Mouse (Mus musculus) T-cell, adult 2 months (primary cell): ENCODE results near the gene Etfrf1.
A peak's percentile ranks its signal among the peaks of the same experiment; 100 is the strongest.

ENCODE experiments used
- DNase-seq: peaks from one replicate; pipeline ENCODE4 v3.0.0; 2022; ENCODE audit warnings: low spot score

Gene Etfrf1

GRCm38 (mm10) chr6:145226296-145226695, 15.4 kb downstream of the Etfrf1 start:
- no peak for DNase-seq

GRCm38 (mm10) chr6:145234391-145234790, 23.5 kb downstream of the Etfrf1 start:
- DNase-seq = no peak

GRCm38 (mm10) chr6:145235367-145235766, 24.4 kb downstream of the Etfrf1 start:
- no peak for DNase-seq

GRCm38 (mm10) chr6:145237148-145237547, 26.2 kb downstream of the Etfrf1 start:
- DNase-seq = no peak

- no peak for DNase-seq
Measured at GRCm38 (mm10) chr6:145240285-145240684, 29.4 kb downstream of the Etfrf1 start.

GRCm38 (mm10) chr6:145242521-145242920, 31.6 kb downstream of the Etfrf1 start:
- peak; percentile 16 for DNase-seq

- DNase-seq = no peak
Measured at GRCm38 (mm10) chr6:145246841-145247240, 35.9 kb downstream of the Etfrf1 start.

- DNase-seq = no peak
Measured at GRCm38 (mm10) chr6:145247886-145248285, 37.0 kb downstream of the Etfrf1 start.

- peak; percentile 84 for DNase-seq
Measured at GRCm38 (mm10) chr6:145249291-145250184, 38.6 kb downstream of the Etfrf1 start.

GRCm38 (mm10) chr6:145250185-145250791, 39.4 kb downstream of the Etfrf1 start, which contains the start of gene Kras:
Kras (minus strand) TSS chr6:145250239.
- DNase-seq = peak; percentile 89

- DNase-seq = no peak
Measured at GRCm38 (mm10) chr6:145250820-145251219, 39.9 kb downstream of the Etfrf1 start.

GRCm38 (mm10) chr6:145255952-145256700, 45.2 kb downstream of the Etfrf1 start:
- DNase-seq = no peak

GRCm38 (mm10) chr6:145256701-145257073, 45.8 kb downstream of the Etfrf1 start:
- DNase-seq = no peak

GRCm38 (mm10) chr6:145262314-145262713, 51.4 kb downstream of the Etfrf1 start:
- no peak for DNase-seq
